Mouse (Mus musculus): ENCODE data around the gene Rap1gap. TPM values are rescaled to one million over a fixed set of nuclear protein-coding genes. Genes with fewer than 3 reads are reported as not detected.

Gene Rap1gap
- total RNA-seq, 4 experiments from 2014 or later, result 253 to 279 (median 259) TPM

DNA sequence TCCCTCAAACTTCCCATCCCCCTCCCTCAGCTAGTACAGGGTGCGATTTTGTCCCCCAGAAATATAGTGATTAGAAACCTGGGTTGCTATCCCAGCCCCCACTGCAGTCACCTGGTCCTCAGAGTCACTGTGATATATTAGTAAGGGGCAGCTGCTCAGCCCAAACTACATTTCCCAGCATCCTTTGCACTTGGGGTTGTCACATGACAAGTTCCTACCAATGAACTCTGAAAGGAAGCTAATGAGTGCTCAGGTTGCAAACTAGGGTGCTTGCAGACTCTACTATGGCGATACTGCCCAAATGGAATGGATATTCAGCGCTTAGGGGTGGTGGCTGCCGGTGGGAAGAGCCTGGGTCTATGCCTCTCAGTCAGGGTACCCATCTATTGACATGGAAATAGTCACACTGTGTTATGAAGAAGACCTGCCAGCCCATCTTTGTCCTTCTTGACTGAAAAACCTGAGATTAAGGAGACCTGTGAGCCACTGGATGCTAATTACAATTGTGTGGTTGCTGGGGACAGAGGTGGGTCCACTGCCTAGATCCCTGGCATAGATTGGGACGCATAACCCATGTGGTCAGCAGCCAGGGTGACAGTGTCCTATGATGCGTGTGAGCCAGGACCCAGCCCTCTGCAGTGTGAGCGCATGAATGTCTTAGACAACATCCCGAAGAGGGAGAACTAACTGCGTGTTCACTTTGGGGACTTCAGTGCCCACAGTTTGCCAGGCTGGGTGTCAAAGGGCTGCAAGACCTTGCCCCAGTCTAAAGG is 74.8 kb downstream of the Rap1gap start:
- no peak for DNase-seq (ENCODE audit: low spot score in 2 of 2)

DNA sequence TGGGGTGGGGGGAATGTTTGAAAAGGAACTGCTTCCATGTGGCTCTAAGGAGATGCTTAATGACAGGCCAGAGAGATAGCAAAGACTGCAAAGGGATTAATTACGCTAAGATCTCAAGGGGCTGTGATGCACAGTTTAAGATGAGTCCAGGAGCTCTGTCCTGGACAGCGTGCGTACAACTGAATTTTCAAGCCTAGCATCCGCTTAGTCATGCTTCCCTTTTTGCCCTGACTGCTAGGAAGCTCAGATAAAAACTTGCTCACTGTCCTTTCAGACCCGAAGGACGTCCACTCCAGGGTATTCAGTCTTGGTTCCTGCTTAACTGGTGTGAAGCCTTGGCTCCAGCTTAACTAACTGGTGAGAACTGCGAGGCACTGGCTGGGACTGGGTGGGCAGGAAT is 75.8 kb downstream of the Rap1gap start:
- no peak for DNase-seq (ENCODE audit: low spot score in 2 of 2)

DNA sequence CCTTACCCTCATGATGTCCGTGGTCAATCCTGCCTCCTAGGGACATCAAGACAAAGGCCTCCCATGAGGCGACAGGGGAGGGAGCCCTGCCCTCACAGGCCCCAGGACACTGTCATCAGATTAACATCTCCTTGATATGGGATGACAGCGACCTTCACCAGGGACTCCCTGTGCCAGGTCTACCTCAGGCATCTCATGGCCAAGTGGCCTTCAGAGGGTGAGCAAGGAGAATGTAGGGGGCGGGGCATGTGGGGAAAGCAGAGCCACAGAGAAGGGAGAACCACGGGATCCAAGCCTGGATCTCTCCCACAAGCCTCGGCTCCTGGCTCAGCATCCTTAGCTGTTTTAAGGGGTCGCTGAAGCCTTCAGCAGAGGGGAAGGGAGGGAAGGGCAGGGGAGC is 79.3 kb downstream of the Rap1gap start:
- DNase-seq (ENCODE audit: low spot score in 2 of 2), result no peak

DNA sequence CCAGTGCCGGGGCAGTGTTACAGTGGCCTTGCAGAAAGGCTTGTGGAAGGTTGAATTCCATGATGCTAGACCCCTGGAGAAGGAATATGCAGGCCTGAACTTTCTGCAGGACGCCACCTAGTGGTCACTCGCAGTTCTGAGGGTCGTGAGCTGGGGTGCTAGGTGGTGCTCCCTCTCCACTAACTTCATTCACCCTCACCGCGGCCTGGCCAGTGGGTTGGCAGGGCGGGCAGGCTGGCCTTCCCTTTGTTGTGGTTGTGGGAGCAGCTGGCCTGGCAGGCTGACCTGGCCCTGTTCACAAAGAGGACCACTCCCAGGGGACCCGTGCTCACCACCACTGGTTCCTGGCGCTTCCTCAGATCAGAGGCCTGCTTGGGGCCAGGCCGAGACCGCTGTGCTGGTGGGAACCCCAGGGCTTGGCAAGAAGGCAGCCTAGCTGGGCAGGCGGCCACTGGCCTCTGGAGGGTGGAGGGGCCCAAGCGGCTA is 80.0 kb downstream of the Rap1gap start:
- DNase-seq (ENCODE audit: low spot score in 2 of 2), result no peak

DNA sequence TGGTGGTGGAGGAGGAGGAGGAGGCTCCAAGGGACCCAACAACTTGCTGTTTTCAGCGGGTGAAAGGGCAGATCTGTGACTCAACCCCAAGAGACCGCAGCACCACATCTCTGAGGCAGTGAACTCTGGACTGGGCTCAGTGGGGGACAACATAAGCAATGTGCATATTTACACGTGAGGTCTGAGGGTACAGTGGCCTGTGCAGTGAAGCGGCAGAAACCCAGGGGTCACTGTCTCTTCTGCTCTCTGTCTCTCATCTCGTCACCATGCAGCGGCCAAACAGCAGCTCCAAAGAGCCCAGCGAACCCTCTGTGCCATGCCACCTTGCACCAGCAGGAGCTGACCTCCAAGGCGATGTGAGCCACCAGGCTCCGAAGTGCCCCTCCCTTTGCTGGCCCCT is 82.6 kb downstream of the Rap1gap start:
- no peak for DNase-seq (ENCODE audit: low spot score in 2 of 2)

DNA sequence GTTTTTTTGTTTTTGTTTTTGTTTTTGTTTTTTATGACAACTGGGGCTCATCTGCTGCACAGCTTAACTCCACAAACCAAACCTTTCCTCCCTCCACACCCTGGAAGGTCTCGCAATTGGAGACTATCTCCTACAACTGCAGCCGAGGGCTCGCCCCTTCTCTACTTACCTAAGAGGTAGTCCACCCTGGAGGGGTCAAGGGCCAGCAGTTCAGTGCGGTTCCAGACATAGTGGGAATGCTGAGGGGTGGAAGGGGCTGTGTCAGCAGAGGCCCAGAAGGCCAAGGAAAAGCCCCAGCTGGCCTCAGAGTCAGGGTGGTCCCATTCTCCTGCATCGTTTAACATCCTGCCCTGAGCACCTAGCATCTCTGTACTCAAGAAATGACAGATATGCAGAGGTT is 83.1 kb downstream of the Rap1gap start:
- no peak for DNase-seq (ENCODE audit: low spot score in 2 of 2)

DNA sequence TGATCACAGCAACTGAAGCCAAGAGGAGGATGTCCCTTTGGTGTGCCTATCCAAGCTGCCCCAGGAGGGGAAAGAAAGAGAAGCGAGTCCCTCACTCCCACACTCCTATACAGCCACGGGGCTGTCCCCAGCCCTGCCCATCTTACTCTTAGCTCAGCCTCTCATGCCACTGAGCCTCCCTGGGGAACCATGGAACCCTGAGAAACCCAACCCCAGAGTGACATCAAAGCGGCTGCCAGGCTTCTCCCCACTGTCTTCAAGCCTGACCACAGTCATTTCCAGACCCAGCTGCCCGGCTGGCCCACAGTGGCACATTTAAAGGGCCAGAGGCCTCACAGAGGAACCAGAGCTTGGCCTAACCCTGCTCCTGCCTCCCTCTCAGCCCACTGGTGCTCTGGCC is 84.2 kb downstream of the Rap1gap start:
- DNase-seq (ENCODE audit: low spot score in 2 of 2), result no peak

DNA sequence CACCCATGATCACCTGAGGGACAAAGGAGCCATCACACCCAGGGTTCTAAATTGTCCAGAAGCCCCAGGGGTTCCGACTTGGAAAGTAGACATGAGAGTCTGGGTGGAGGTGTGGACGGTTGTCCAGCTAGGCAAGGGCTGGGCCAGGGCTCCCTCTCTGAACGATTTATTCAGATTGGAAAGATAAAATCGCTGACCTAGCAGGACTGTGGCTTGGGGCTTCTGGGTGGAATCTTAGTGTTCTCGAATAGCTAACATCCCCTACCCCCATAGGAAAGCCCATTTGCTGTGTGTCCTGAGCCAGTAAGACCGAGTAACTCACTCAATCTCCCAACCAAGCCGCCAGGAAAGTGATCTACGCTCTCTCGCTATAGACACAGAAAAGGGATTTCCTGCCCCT is 85.2 kb downstream of the Rap1gap start:
- DNase-seq (ENCODE audit: low spot score in 2 of 2), result no peak

DNA sequence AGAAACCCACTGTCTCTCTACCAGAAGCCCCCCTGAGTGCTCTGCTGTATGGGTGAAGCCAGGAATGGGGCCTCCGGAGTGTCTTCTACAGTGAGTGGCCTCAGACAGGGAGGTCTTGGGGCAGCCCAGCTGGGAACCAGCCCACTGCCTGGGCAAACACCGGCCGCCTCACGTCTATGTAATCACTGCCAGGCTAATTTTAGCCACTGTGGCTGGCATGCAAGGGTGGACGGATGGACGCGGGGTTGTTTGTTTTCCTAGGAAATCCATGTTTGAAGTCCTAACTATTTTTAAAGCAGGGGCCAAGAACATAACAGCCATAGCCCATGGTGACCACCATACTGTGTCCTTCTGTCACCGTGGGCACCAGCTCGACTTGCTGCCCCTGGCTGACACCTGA is 85.6 kb downstream of the Rap1gap start:
- no peak for DNase-seq (ENCODE audit: low spot score in 2 of 2)

DNA sequence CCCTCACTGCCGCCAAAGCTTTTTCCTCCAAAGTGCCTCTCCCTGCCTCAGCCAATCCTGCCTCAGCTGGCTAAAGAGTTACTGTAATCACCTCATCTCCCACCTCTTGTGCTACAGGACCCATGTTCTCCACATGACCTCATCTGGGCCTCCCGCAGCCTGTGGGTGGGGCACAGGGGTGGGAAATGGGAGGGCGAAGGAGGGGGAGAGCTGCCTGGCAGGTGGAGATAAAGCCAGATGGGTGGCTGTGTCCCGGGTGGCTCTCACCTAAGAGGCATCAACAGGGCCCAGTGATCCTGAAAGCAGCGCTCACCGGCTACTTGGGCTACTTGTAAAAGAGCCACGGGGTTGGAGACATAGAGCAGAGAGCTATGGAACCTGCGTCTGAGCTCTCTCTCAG is 86.8 kb downstream of the Rap1gap start:
- DNase-seq (ENCODE audit: low spot score in 2 of 2), result no peak

DNA sequence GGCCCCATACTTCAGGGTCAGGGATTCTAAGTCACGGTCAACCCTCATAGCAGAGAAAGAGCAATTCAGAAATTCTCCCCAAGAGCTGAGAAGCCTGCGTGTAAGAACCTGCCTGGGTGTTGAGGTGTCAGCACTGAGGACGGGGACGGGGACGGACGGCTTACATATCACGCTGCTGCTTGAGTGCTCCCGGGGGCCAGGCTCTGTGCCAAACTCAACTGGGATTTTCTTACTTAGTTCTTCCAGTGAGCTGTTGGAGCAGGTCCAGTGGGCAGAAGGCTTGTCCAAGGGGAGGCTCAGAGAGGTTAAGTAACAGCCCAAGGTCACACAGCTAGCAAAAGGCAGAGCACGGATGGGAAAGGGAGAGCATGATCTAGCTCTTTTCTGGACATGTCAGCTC is 87.2 kb downstream of the Rap1gap start:
- DNase-seq (ENCODE audit: low spot score in 2 of 2), result no peak

DNA sequence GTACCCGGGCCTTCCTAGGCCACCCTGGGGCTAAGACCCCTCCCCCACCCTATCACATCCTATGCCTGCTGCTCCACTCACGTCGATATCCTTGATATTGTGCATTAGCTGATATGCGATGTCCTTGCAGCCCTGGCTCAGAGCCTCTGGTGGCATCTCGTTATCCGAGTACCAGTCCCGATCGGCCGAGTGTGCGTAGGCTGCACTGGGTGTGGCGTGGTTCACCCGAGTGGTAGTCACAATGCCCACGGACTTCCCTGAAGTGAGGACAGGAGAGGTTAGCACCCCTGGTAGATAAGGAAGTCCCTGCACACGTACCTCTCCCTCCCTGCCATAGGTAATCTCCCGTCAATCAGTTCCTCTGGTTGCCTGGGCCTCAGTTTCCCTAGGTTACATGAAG is 87.9 kb downstream of the Rap1gap start:
- DNase-seq (ENCODE audit: low spot score in 2 of 2), result no peak

DNA sequence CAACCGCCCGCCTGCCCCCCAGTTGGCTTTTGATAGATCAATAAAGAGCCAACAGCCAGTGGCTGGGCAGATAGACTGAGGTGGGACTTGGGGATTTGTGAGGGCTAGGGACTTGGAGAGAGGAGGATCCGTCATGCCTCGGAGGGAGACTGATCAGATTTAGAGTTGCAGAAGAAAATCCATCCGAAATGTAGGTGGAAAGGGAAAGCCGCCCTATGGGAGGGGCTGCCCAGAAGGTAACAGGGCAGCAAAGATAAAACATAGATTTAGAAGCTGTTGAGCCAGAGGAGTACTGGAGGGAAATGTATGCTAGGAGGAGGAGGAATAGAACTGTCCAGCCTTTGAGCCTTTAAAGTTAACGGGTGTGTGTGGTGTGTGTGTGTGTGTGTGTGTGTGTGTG is 88.7 kb downstream of the Rap1gap start:
- DNase-seq (ENCODE audit: low spot score in 2 of 2), result no peak

DNA sequence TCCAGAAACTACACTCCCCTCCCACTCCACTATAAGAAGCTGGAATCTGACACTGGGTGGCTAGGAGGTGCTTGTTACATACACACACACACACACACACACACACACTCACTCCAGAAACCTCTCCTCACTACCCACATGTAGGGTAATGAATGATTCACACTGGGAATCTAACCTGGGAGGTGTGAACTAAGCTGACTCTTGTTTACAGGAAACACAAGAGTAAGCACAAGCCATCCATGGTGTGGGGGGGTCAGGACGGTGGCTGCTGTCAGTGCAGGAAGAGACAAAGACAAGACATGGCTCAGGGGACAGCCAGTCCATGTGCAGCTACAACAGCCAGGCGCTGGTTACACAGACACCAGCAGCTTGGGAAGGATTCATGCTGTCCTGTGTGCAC is 89.9 kb downstream of the Rap1gap start:
- no peak for DNase-seq (ENCODE audit: low spot score in 2 of 2)

DNA sequence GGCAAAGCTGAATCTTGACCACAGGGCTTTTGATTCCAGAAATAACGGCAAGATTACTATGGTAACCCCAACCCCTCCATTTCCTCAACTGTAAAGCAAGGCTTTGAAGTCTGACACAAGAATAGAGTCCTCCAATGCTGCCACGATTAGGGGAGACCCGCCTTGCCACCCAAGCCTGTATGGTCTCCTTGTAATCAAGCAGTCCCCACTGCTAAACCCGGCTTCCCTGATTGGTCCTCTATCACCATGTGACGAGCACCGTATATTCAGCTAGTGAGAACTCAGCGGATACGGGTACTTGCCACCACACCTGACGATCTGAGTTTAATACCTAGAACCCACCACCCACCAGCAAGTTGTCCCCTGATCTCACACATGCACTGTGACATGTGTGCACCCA is 98.4 kb downstream of the Rap1gap start:
- DNase-seq (ENCODE audit: low spot score in 2 of 2), result no peak

DNA sequence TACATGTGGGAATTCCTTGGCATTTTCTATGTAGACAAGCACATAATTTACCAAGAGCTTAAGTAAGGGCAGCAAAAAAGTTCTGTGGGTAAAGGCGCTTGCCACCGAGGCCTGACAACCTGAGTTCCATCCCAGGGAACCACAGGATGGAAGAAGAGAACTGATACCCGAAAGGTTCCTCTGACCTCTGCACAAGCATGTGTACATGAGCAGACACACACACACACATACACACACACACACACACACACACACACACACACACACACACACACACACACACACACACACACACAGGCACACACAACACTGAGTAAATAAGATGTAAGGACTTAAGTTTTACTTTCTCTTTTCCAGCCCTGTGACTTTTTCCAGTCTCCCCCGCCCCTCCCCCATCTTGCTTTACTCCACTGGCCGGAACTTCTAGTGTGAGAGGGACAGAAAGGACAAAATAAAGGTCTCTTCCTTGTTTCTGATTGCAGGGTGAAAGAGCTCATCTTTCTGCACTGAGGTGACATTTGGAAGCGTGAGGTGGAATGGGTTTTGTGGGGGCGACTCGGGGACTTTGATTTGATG is 99.5 kb downstream of the Rap1gap start:
- no peak for DNase-seq (ENCODE audit: low spot score in 2 of 2)

DNA sequence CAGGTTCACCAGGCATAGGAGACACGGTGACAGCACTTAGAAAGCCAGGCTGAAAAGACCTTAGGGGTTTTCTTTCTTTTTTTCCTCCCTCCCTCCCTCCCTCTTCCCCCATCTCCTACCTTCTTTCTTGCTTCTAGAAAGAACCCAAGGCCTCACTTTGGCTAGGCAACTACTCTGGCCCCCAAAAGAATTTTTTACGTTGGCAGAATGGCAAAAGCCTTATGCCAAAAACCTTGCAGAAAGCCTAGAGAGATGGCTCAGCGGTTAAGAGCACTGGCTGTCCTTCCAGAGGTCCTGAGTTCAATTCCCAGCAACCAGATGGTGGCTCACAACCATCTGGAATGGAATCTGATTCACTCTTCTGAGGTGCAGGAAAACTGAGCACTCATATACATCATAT is 100.1 kb downstream of the Rap1gap start:
- no peak for DNase-seq (ENCODE audit: low spot score in 2 of 2)

DNA sequence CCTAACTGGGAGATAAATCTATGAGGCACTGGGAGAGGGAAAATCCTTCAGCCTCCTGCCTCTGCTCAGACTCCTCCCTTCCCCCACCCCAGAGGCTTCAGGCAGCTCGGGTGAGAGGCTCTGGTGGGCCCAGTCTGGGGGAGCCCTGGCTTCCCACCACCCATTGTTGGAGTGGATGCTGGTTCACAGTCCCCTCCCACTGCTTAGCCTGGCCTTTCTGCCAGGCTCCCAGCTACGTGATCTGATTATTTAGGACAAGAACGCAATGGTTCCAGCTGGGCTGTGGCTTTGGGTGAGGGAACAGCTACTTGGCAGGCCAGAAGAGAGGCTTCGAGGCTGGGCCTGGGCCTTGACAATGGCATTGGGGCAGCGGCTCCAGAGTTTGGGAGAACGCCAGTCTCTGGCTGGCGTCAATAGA is 101.0 kb downstream of the Rap1gap start:
- peak; percentile 62 to 79 for DNase-seq (ENCODE audit: low spot score in 2 of 2)

DNA sequence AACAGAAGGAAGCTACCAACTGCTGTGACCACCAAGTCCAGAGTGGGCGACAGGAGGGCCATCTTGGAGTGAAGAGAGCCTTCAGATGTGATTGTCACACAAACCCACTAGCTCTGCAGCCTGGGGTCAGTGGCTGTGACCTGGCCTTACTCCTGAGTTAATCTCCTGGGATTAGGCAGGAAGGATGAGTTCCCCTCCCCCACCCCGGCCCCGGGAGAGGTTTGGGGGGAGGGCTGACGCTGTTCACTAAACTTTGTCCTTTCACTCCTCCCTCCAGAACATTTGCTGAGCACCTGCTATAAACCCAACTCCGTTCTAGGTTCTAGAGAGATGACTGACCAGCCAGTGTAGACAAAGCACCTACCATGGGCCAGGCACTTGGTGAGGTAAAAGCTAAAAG is 101.8 kb downstream of the Rap1gap start:
- DNase-seq (ENCODE audit: low spot score in 2 of 2), result no peak

DNA sequence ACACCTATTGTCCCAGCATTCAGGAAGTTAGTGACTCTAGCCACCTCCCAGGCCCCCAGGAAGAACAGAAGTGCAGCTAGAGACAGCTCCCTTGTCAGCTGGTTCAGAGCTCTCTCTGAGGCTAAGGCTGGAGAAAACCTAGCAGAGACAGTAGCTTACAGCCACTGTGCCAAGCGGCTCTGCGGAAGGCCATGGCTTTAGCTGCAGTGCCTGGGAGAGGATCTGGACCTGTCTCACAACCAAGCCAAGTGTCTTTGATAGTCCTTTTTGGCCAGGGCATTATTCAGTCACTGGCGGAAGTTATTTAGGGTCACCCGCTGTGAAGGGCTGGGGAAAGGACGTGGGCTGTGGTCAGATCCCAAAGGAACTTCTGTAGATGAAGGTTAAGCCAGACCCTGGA is 103.9 kb downstream of the Rap1gap start:
- DNase-seq (ENCODE audit: low spot score in 2 of 2), result no peak

DNA sequence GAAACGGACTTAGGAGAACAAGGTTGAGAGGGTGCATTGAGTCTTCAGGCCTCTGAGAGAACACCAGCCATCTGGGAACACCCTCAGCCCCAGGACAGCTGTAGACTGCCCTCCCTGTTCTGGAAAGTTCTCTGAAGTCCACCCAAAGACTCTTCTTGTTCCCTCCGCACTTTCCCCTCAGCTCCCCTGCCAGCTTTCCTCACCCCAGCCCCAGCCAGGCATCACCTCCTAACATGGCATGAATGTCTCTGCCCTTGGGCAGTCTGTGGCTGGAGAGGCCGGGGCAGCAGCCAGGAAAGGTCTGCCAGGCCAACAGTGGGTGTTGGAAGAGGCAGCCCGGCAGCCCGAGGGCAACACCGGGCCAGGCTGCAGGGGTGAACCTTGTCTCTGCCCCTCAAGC is 104.3 kb downstream of the Rap1gap start:
- DNase-seq (ENCODE audit: low spot score in 2 of 2), result no peak

DNA sequence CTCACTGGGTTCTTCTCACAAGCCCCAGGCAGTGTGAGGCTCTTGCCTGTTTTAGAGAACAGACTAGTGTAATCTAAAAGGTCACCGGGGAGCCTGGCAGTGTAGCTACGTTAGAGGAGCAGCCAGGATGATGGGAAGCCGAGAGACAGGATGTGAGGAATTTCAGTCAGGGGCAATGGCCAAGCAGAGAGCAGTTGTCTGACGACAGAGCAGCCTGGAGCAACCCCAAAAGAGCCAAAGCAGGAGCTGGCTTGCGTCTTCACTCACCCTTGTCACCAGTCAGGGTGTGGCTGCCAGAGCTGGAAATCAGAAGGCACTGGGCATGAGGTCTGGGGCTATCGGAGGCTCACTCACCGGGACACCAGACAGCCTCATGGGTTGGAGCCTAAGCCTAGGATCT is 105.1 kb downstream of the Rap1gap start:
- DNase-seq (ENCODE audit: low spot score in 2 of 2), result no peak

DNA sequence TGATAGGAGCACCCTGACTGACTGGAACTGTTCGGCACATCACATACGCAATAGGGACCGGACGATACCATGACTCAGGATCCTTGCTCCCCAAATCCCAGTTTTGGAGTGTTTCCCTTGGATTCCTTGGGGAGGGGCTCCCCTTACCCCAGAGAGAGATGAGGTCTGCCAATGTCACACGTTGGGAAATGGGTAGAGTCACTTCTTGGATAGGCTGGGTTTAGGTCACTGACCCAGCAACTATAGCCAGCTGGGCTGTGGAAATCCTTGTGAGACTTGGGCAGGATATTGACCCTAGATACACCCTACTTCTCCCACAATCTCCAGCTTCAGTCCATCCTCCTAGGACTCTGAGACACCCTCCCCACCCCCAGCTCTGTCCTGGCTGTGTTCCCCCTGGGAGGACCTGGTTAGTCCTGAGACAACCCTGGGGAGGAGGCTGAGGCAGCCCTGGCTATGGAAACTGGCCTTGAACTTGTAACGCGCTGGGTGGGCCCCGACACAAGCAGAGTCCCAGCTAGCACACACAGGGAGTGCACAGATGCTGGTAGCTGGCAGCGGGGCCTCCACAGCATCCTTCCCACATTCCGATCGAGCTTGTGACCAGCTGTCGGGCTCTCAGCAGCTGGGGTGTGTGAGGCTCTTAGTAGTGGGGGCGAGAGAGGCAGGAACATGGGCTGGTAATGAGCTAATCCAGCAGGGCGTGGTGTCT is 106.5 kb downstream of the Rap1gap start:
- no peak for DNase-seq (ENCODE audit: low spot score in 2 of 2)

All from layer of hippocampus, adult 8-10 months (tissue).